Mouse (Mus musculus) myocyte (in vitro differentiated cells): ENCODE measurements at regions not wholly inside any gene's neighbourhood (a gene's known extent, or its start where the extent isn't known, plus 50 kb on each side); places are given as distances from the start of the nearest gene placed in this dataset.

Source experiments
- H3K27me3 ChIP-seq: one replicate; pipeline ENCODE4 v1.6.1; 2011; ENCODE audit not compliant: control insufficient read depth, insufficient read depth, insufficient read length
- H3K36me3 ChIP-seq: one replicate; pipeline ENCODE4 v1.6.1; 2011; ENCODE audit not compliant: control insufficient read depth, insufficient read depth
- H3K4me2 ChIP-seq: one replicate; pipeline ENCODE4 v1.6.1; 2011; ENCODE audit warnings: low read depth, control low read depth
- H3K4me3 ChIP-seq: one replicate; pipeline ENCODE4 v1.5.1; 2011; ENCODE audit warnings: mild to moderate bottlenecking, control low read depth, moderate library complexity
- H3K79me2 ChIP-seq: one replicate; pipeline ENCODE4 v1.6.1; 2011; ENCODE audit not compliant: control insufficient read depth, insufficient read depth
- H3ac ChIP-seq: one replicate; pipeline ENCODE4 v1.6.1; 2011; ENCODE audit not compliant: control insufficient read depth, insufficient read length
- CEBPB ChIP-seq: IDR thresholded peaks from 2 replicates; pipeline ENCODE4 v1.6.1; 2011; ENCODE audit warnings: mild to moderate bottlenecking, moderate library complexity; ENCODE audit not compliant: poor library complexity, insufficient read depth, severe bottlenecking
- E2F4 ChIP-seq: IDR thresholded peaks from one replicate; pipeline ENCODE4 v1.6.1; 2011; ENCODE audit warnings: mild to moderate bottlenecking, control low read depth, moderate library complexity; ENCODE audit not compliant: insufficient read depth
- MAX ChIP-seq: IDR thresholded peaks from one replicate; pipeline ENCODE4 v1.6.1; 2011; ENCODE audit warnings: low read depth, mild to moderate bottlenecking, control low read depth
- MYOD1 ChIP-seq, 3 experiments: IDR thresholded peaks; one replicate each; pipeline ENCODE4 v1.6.1; 2011; ENCODE audit warnings: control low read depth in 2 of 3, low read depth in 2 of 3, mild to moderate bottlenecking in 2 of 3, moderate library complexity in 1 of 3; ENCODE audit not compliant: insufficient read length in 2 of 3, control insufficient read depth in 1 of 3
- MYOG ChIP-seq, 3 experiments: IDR thresholded peaks; one replicate each; pipeline ENCODE4 v1.6.1; 2011; ENCODE audit warnings: control low read depth in 2 of 3, low read depth in 2 of 3, mild to moderate bottlenecking in 2 of 3; ENCODE audit not compliant: insufficient read length in 2 of 3, control insufficient read depth in 1 of 3, insufficient read depth in 1 of 3
- POLR2A ChIP-seq: IDR thresholded peaks from one replicate; pipeline ENCODE4 v1.6.1; 2011; ENCODE audit warnings: low read depth, mild to moderate bottlenecking, control low read depth, moderate library complexity; ENCODE audit not compliant: insufficient read length
- POLR2AphosphoS2 ChIP-seq: IDR thresholded peaks from one replicate; pipeline ENCODE4 v1.6.1; 2011; ENCODE audit warnings: low read depth, control low read depth; ENCODE audit not compliant: insufficient read length
- REST ChIP-seq: IDR thresholded peaks from one replicate; pipeline ENCODE4 v1.6.1; 2011; ENCODE audit warnings: mild to moderate bottlenecking, control low read depth, moderate library complexity; ENCODE audit not compliant: insufficient read depth, insufficient read length
- SRF ChIP-seq: IDR thresholded peaks from one replicate; pipeline ENCODE4 v1.6.1; 2011; ENCODE audit warnings: low read depth; ENCODE audit not compliant: control insufficient read depth, insufficient read length
- TCF12 ChIP-seq: IDR thresholded peaks from one replicate; pipeline ENCODE4 v1.6.1; 2011; ENCODE audit warnings: mild to moderate bottlenecking, control low read depth; ENCODE audit not compliant: poor library complexity, insufficient read depth, severe bottlenecking
- TCF3 ChIP-seq: IDR thresholded peaks from one replicate; pipeline ENCODE4 v1.6.1; 2011; ENCODE audit warnings: low read depth, control low read depth; ENCODE audit not compliant: insufficient read length
- USF1 ChIP-seq: IDR thresholded peaks from one replicate; pipeline ENCODE4 v1.6.1; 2011; ENCODE audit warnings: low read depth, mild to moderate bottlenecking, control low read depth, moderate library complexity

DNA sequence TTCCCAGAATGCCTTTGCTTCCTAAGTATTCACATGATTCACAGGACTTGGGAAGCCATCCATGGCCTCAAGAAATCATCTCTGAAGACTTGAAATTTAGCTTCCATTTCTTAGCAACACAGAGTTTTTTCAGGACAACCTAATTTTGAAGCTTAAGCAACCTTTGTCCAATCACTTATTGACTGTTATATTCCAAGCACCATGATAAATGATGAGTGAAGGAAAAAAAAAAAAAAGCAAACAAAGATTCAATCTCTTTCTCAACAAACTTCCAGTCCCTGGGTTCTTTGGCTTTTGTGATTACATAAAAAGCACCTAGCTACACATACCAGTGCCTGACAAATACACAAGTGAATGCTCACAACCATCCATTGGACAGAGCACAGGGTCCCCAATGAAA, 169.4 kb upstream of the Lpp start:
- Histone ChIP-seq H3ac (no peak overlapping the region), H3K79me2 (no peaks in the 10 kb centered on the region), H3K4me3 (no peak overlapping the region), H3K4me2 (no peak overlapping the region), H3K36me3 (no peaks in the 10 kb centered on the region), H3K27me3 (no peaks in the 10 kb centered on the region)
- TF ChIP-seq POLR2AphosphoS2: no peak
- no peak for TF ChIP-seq MYOD1 (IDR thresholded peaks at IDR 0.05; ENCODE audit: control insufficient read depth in 1 of 3, insufficient read length in 2 of 3, low read depth in 2 of 3)
- TF ChIP-seq TCF3: no peak
- no peak for TF ChIP-seq TCF12
- no peak for TF ChIP-seq REST

DNA sequence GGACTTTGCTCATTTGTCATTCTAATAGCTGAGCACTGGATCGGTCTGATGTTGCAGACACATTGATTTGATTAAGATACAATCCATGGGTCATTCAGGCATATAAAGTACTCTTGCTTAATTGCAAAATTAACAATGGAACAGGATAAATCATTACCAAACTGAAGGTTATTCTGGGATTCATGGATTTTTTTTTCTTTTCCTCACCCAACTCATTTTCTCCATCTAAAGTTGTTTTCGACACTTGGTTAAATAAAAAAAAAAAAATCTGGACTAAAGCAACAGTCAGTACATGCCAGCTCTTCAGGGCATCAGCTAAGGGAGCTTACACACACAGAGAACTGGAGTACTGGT, 169.8 kb upstream of the Lpp start:
- Histone ChIP-seq H3K79me2 (no peaks in the 10 kb centered on the region), H3K36me3 (no peaks in the 10 kb centered on the region), H3K4me3 (no peak overlapping the region), H3K27me3 (no peaks in the 10 kb centered on the region), H3ac (no peak overlapping the region), H3K4me2 (no peak overlapping the region)
- TF ChIP-seq TCF3 (no peak), E2F4 (no peak), REST (no peak), MYOG (IDR thresholded peaks at IDR 0.05; ENCODE audit: control insufficient read depth in 1 of 3, insufficient read depth in 1 of 3, insufficient read length in 2 of 3, low read depth in 2 of 3) (no peak), USF1 (no peak), SRF (no peak), MYOD1 (IDR thresholded peaks at IDR 0.05; ENCODE audit: control insufficient read depth in 1 of 3, insufficient read length in 2 of 3, low read depth in 2 of 3) (no peak), CEBPB (no peak)

DNA sequence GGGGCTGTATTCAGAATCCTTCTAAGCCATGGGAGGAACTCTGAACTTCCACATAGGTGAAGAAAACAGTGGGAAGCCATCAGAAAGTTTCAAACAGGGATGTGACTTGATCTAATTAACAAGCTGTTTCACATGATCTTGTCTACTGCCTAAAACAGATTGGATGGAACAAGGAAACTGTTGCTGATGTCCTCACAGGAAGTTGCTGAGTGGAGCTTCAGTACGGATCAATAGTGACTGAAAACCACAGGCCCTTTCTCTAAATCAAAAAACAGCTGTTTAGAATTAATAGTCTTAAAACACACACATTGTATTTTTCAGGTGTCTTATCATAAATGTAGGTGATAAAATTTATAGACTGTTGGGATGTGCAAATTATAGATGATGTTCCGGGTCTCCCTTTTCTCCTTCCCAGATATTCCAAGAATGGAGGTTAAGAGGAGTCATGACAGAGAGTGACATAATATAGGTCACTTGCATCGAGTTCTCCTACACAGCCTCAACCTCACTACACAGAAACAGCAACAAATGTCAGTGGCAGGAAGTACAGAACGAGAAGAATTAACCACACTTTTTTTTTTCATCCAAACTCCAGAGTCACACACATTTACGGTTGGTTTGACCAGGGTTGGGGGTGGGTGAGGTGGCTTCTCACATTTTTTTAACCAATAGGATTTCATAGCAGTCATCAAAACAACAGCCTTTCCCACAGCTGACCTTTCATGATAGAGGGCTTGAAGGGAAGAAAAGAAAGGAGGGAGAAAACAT, 170.4 kb upstream of the Lpp start:
- H3K79me2 ChIP-seq: no peaks in the 10 kb centered on the region
- H3K27me3 ChIP-seq: no peaks in the 10 kb centered on the region
- no peak overlapping the region for H3K4me2 ChIP-seq
- no peak overlapping the region for H3K4me3 ChIP-seq
- no peaks in the 10 kb centered on the region for H3K36me3 ChIP-seq
- no peak for TF ChIP-seq TCF3
- no peak for TF ChIP-seq MAX
- no peak for TF ChIP-seq USF1
- no peak for TF ChIP-seq POLR2A
- no peak for TF ChIP-seq SRF
- no peak for TF ChIP-seq MYOD1 (IDR thresholded peaks at IDR 0.05; ENCODE audit: control insufficient read depth in 1 of 3, insufficient read length in 2 of 3, low read depth in 2 of 3)
- no peak for TF ChIP-seq E2F4
- no peak for TF ChIP-seq REST
- TF ChIP-seq POLR2AphosphoS2: no peak
- TF ChIP-seq MYOG (IDR thresholded peaks at IDR 0.05; ENCODE audit: control insufficient read depth in 1 of 3, insufficient read depth in 1 of 3, insufficient read length in 2 of 3, low read depth in 2 of 3): no peak
- no peak for TF ChIP-seq CEBPB
- H3ac ChIP-seq: no peak overlapping the region

DNA sequence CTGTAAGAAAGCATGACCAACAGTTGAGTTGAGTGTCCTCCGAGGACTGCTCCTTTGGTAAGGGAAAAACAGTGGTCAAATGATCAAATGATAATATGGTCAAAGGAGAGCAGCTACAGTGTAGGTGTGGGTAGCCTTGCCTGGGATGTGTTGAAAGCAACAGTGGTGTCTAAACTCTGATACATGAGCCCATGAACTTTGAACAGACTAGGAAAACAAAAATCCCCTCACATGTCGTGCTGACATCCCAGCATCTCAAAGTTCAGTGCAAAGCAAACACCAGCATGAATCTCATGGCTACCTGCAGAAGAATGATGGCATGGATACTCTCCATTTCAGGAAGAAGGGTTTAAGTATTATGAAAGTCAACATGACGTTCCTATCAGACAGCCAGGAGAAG, 171.3 kb upstream of the Lpp start:
- Histone ChIP-seq H3K4me3 (no peak overlapping the region), H3ac (no peak overlapping the region), H3K79me2 (no peaks in the 10 kb centered on the region), H3K36me3 (no peaks in the 10 kb centered on the region), H3K27me3 (no peaks in the 10 kb centered on the region), H3K4me2 (no peak overlapping the region)
- TF ChIP-seq MYOG (IDR thresholded peaks at IDR 0.05; ENCODE audit: control insufficient read depth in 1 of 3, insufficient read depth in 1 of 3, insufficient read length in 2 of 3, low read depth in 2 of 3) (no peak), REST (no peak)

DNA sequence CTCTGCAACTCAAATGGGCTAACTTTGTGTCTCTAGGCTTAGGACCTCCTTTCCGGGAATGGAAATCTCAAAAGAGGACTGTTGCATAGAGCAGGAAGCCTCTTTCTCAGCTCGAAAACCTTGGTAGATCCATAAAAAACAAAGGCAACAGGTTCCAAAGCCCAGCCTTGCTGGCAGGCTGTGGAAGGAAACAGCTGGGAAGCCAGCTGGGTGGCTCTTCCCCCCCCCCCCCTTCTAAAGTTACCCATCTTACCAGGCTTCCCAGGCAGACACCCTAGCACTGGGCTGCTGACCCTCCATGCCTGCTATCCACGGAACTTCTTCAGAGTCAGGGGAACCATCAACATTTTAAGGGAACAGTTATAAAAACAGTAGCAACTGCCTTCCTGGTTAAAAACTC, 172.7 kb upstream of the Lpp start:
- H3ac ChIP-seq: no peak overlapping the region

More for the DNA sequence above, 172.7 kb upstream of the Lpp start:
- Histone ChIP-seq H3K27me3 (no peaks in the 10 kb centered on the region), H3K36me3 (no peaks in the 10 kb centered on the region), H3K79me2 (no peaks in the 10 kb centered on the region), H3K4me2 (peak overlapping the region; percentile 10), H3K4me3 (no peak overlapping the region)
- TF ChIP-seq TCF3 (peak; percentile 59), POLR2A (no peak), CEBPB (no peak), MYOD1 (IDR thresholded peaks at IDR 0.05; ENCODE audit: control insufficient read depth in 1 of 3, insufficient read length in 2 of 3, low read depth in 2 of 3) (peak; percentile 23 to 77 (median 63)), REST (no peak), MAX (no peak), TCF12 (peak; percentile 79), USF1 (no peak), POLR2AphosphoS2 (no peak), MYOG (IDR thresholded peaks at IDR 0.05; ENCODE audit: control insufficient read depth in 1 of 3, insufficient read depth in 1 of 3, insufficient read length in 2 of 3, low read depth in 2 of 3) (peak; percentile 13 to 88 (median 66))
